Mouse (Mus musculus) intestine, embryonic 14.5 days (tissue): ENCODE data around the gene Tns3. TPM values are rescaled to one million over a fixed set of nuclear protein-coding genes. Genes with fewer than 3 reads are reported as not detected.
A peak's percentile ranks its signal among the peaks of the same experiment; 100 is the strongest.
"Not testable (repeated sequence)": the region's sequence is repeated elsewhere in the genome, so short reads cannot be mapped to it uniquely, and the experiment has no call there.

Experiments used
- ATAC-seq: fragments of 200-750 bp; cut with Nextera tagmentation; replicated peaks from 2 replicates; pipeline ENCODE4 v1.8.0; 2017; ENCODE audit warnings: low read depth, moderate number of reproducible peaks, moderate TSS enrichment, moderate library complexity; ENCODE audit not compliant: low FRiP score, low TSS enrichment
- DNase-seq: peaks from one replicate; pipeline ENCODE4 v3.0.0-alpha.2; 2018; ENCODE audit warnings: low spot score
- H3K27ac ChIP-seq: fragments of 300-500 bp; sonication (generic); 2 replicates; pipeline ENCODE4 v1.5.1; 2014; ENCODE audit warnings: low read depth, mild to moderate bottlenecking, control low read depth
- H3K27me3 ChIP-seq: fragments of 300-500 bp; sonication (generic); replicated peaks from 2 replicates; pipeline ENCODE4 v1.6.1; 2014; ENCODE audit warnings: low read length, control low read depth; ENCODE audit not compliant: control insufficient read depth, insufficient read depth
- H3K36me3 ChIP-seq: fragments of 300-500 bp; sonication (generic); 2 replicates; pipeline ENCODE4 v1.6.1; 2014; ENCODE audit warnings: low read length, control low read depth; ENCODE audit not compliant: control insufficient read depth, insufficient read depth
- H3K4me1 ChIP-seq: fragments of 300-500 bp; sonication (generic); replicated peaks from 2 replicates; pipeline ENCODE4 v1.6.1; 2014; ENCODE audit warnings: low read length, control low read depth, mixed read lengths; ENCODE audit not compliant: control insufficient read depth, insufficient read depth
- H3K4me2 ChIP-seq: fragments of 300-500 bp; sonication (generic); 2 replicates; pipeline ENCODE4 v1.6.1; 2014; ENCODE audit warnings: low read length
- H3K4me3 ChIP-seq: fragments of 300-500 bp; sonication (generic); 2 replicates; pipeline ENCODE4 v1.5.1; 2014; ENCODE audit warnings: low read depth, low read length, control low read depth, mixed read lengths
- H3K9ac ChIP-seq: fragments of 300-500 bp; sonication (generic); 2 replicates; pipeline ENCODE4 v1.6.1; 2014; ENCODE audit warnings: mild to moderate bottlenecking, low read length
- H3K9me3 ChIP-seq: fragments of 300-500 bp; sonication (generic); 2 replicates; pipeline ENCODE4 v1.6.1; 2016; ENCODE audit warnings: low read length, control low read depth; ENCODE audit not compliant: control insufficient read depth
- WGBS: fragments of 180-500 bp; shearing (Covaris S2); extraction: QIAGEN DNeasy Blood & Tissue Kit; methylation state at CpG from one replicate; pipeline ENCODE4 v1.1.7; 2014; 5-methylcytosine and 5-hydroxymethylcytosine counted together
- polyA plus RNA-seq: library from polyadenylated mRNA; unstranded; fragments of >200 nt; fragmentation: Nextera tagmentation; extraction: Ambion mirVana; gene quantifications from 2 replicates; pipeline ENCODE4 v1.2.1, GENCODE M21; 2014

The Tns3 gene
- polyA plus RNA-seq, 1 experiment from 2014 or later, result 25.7 TPM

DNA sequence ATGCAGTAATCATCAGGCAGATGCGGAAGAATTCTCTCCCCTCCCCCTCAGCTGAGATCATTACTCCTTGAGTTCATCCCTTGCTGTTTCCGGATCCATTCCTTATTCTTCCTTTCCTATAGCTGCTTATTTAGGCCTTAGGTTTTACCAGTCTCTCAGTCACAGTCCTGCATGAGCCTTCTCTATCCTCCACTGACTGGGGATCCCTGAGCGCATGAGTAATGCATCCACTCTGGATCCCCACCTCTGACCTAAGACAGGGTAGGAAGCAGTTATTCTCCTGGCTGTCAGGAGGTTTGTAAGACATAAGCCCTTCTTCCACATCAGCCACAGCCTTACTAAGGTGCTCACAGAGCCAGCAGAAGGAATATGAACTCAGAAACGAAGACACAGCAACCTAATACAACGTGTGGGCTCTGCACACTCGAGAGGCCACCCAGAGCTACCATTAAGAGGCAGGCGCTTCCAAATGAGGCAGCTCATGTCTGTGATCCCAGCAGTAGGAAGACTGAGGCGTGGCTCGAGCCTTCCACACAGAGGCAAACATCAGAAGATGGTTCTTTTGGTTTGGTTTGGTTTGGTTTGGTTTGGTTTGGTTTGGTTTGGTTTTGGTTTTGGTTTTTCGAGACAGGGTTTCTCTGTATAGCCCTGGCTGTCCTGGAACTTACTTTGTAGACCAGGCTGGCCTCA is 38.3 kb downstream of the Tns3 start:
- no peak overlapping the region for H3K4me3 ChIP-seq
- H3K4me1 ChIP-seq, result peaks cover 51% of the 10 kb centered on the region
- H3K4me2 ChIP-seq, result no peak overlapping the region
- H3K27ac ChIP-seq, result no peak overlapping the region
- WGBS, result 47% methylated on average over 10 of the region's 10 CpGs
- H3K9me3 ChIP-seq, result no peaks in the 10 kb centered on the region
- no peak for DNase-seq
- H3K27me3 ChIP-seq, result no peaks in the 10 kb centered on the region
- H3K9ac ChIP-seq, result no peak overlapping the region
- H3K36me3 ChIP-seq, result no peaks in the 10 kb centered on the region
- no peak for ATAC-seq

GRCm38 (mm10) chr11:8625451-8625850 is 38.9 kb downstream of the Tns3 start:
- Histone ChIP-seq H3K9ac (no peak overlapping the region), H3K4me1 (peaks cover 53% of the 10 kb centered on the region), H3K4me2 (peak overlapping the region; percentile 100), H3K27ac (0 out of 2 replicates have a peak overlapping the region, but pooled peaks have one; percentile 44), H3K36me3 (no peaks in the 10 kb centered on the region), H3K4me3 (no peak overlapping the region), H3K27me3 (no peaks in the 10 kb centered on the region), H3K9me3 (no peaks in the 10 kb centered on the region)
- DNase-seq, result no peak
- no peak for ATAC-seq
- WGBS, result 52% methylated on average over 6 of the region's 6 CpGs

DNA sequence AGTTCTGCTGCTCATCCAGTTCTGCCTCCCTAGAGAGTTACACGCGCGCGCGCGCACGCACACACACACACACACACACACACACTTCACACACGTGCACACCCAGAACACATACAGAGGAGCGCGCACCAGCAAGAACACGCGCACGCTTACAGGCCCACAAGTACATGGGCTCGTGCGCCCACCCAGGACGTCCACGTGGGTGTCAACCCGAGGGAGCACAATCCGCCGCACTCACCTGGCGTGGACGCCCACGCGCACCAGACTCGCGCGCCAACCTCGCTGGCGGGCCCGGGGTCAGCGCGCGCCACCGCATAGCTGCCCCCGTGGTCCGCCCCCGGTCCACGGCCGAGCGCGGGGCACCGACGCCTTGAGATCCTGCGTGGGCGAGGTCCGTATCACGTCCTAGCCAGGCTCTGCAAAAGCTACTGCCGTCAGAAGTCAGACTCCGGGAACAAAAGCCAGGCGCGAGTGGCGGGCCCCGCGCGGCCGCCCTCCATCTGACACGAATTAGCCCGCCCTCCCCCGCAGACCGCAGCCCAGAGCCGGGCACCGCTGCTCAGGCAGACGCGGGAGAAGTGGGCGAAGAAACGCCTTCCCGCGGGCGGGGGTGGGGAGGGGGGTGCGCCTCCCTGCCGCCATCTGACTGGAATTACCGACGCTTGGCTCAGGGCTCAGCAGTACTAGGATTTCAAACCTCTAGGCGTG is 40.0 kb downstream of the Tns3 start:
- Histone ChIP-seq H3K9me3 (no peaks in the 10 kb centered on the region), H3K4me3 (peak overlapping the region; percentile 76), H3K9ac (peak overlapping the region; percentile 70), H3K27me3 (no peaks in the 10 kb centered on the region), H3K27ac (peak overlapping the region; percentile 44; the same call in 1 of the 2 replicates), H3K4me1 (peaks cover 53% of the 10 kb centered on the region), H3K4me2 (peak overlapping the region; percentile 100), H3K36me3 (no peaks in the 10 kb centered on the region)
- under 1% methylated on average over 74 of the region's 74 CpGs for WGBS
- ATAC-seq (peak; percentile 54), DNase-seq (peak; percentile 81)

- Histone ChIP-seq H3K27me3 (no peaks in the 10 kb centered on the region), H3K4me1 (peaks cover 49% of the 10 kb centered on the region), H3K9me3 (no peaks in the 10 kb centered on the region), H3K36me3 (no peaks in the 10 kb centered on the region), H3K4me2 (peak overlapping the region; percentile 100), H3K27ac (peak overlapping the region; percentile 44; the same call in 1 of the 2 replicates), H3K9ac (peak overlapping the region; percentile 70), H3K4me3 (peak overlapping the region; percentile 76)
- ATAC-seq (no peak), DNase-seq (no peak)
- WGBS, result 3% methylated on average over 20 of the region's 20 CpGs
Measured at GRCm38 (mm10) chr11:8623852-8624178, 40.5 kb downstream of the Tns3 start.

DNA sequence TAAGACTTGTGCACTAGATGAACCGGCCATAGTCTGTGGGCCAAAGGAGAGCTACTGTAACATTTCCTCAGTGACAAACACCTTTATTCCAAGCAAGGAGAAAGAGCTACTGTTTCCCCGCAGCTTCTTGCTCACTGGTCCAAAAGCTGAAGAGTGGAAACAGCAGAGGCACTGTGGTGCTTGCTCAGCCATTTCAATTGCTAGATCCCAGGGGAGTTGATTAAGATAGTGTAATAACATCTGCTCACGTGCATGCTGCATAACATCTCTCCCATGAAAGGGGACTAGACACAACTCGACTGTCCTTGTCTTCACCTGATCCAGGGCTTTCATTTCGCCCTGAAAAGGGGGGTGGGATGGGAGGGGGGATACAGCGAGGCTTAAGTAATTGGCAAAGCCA is 41.7 kb downstream of the Tns3 start:
- DNase-seq (no peak), ATAC-seq (no peak)
- H3K4me1 ChIP-seq, result peaks cover 48% of the 10 kb centered on the region
- H3K27me3 ChIP-seq, result no peaks in the 10 kb centered on the region
- no peak overlapping the region for H3K27ac ChIP-seq
- H3K4me2 ChIP-seq, result peak overlapping the region; percentile 100
- H3K4me3 ChIP-seq, result 0 out of 2 replicates have a peak overlapping the region, but pooled peaks have one; percentile 1
- H3K9me3 ChIP-seq, result no peaks in the 10 kb centered on the region
- no peak overlapping the region for H3K9ac ChIP-seq
- 61% methylated on average over 6 of the region's 6 CpGs for WGBS
- no peaks in the 10 kb centered on the region for H3K36me3 ChIP-seq

DNA sequence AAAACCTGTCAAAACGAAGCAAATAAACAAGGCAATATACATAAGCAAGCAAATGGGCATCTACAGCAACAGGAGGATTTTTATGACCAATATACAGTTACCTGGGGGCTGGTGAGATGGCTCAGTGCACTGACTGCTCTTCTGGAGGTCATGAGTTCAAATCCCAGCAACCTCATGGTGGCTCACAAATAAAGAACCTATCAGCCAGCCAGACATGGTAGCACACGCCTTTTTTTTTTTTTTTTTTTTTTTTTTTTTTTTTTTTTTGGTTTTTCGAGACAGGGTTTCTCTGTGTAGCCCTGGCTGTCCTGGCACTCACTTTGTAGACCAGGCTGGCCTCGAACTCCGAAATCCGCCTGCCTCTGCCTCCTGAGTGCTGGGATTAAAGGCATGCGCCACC is 45.2 kb downstream of the Tns3 start:
- WGBS, result 86% methylated on average over 6 of the region's 7 CpGs
- not testable (repeated sequence) for H3K9ac ChIP-seq, H3K4me2 ChIP-seq, H3K4me3 ChIP-seq, ATAC-seq, H3K27ac ChIP-seq, H3K9me3 ChIP-seq, DNase-seq, H3K27me3 ChIP-seq, H3K36me3 ChIP-seq
- H3K4me1 ChIP-seq, result peaks cover 44% of the 10 kb centered on the region

DNA sequence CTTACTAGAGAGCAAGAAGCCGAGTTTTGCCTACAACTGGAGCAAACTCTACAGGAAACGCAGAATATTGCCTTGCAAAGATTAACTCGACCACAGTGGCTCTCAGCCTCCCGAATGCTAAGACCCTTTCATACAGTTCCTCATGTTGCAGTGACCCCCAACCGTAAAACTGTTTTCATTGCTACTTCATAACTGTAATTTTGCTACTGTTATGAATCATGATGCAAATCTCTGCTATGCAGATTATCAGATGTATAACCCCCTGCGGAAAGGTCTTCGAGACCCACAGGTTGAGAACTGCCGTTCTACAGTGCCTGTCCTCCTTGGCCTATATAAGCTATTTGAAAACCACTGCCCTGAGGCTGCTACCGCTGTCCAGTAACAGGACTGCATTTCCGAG is 46.0 kb downstream of the Tns3 start:
- Histone ChIP-seq H3K27me3 (no peaks in the 10 kb centered on the region), H3K9me3 (no peaks in the 10 kb centered on the region), H3K9ac (no peak overlapping the region), H3K27ac (no peak overlapping the region), H3K4me1 (peaks cover 42% of the 10 kb centered on the region), H3K4me2 (no peak overlapping the region), H3K4me3 (no peak overlapping the region), H3K36me3 (peaks cover 15% of the 10 kb centered on the region; the same call in 1 of the 2 replicates)
- DNase-seq (no peak), ATAC-seq (no peak)
- 69% methylated on average over 10 of the region's 10 CpGs for WGBS

DNA sequence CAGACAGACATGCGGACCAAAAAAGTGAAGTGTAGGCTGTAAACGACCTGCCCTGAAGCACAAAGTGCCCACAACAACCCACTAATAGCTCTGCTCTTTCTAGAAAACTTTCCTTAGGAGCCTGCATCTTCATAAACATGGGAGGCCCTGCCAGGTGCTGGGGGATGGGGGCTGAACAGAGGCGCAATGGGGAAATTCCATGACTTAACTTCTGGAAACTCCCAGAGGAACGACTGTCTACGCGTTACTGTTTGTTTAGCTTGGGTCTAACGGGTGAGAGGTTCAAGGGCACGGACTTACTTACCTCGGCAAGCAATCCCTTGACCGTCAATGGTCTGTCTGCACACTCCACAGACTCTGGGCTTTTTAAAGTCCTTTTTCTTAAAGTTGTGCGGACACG is 48.9 kb downstream of the Tns3 start:
- Histone ChIP-seq H3K27ac (peak overlapping the region; percentile 10; the same call in 1 of the 2 replicates), H3K4me2 (no peak overlapping the region), H3K36me3 (peaks cover 33% of the 10 kb centered on the region), H3K9me3 (no peaks in the 10 kb centered on the region), H3K27me3 (no peaks in the 10 kb centered on the region), H3K9ac (no peak overlapping the region), H3K4me1 (peaks cover 20% of the 10 kb centered on the region), H3K4me3 (no peak overlapping the region)
- DNase-seq (no peak), ATAC-seq (no peak)
- WGBS, result 21% methylated on average over 12 of the region's 12 CpGs
